Mouse (Mus musculus): ENCODE data around the gene Smox. TPM values are rescaled to one million over a fixed set of nuclear protein-coding genes. Genes with fewer than 3 reads are reported as not detected.
"Not testable (repeated sequence)": the region's sequence is repeated elsewhere in the genome, so short reads cannot be mapped to it uniquely, and the experiment has no call there.

The Smox gene
- 207 and 218 TPM in 2 replicates for total RNA-seq (2015; ENCODE audit: low replicate concordance)
- total RNA-seq (2017; ENCODE audit: low replicate concordance), result 251 and 312 TPM in 2 replicates

- no peak for ATAC-seq (replicated peaks; ENCODE audit: low FRiP score, poor library complexity, severe bottlenecking)
Measured at GRCm38 (mm10) chr2:131491196-131491595, at the start of gene Smox. Gene Smox, plus strand, starts transcription at chr2:131491496.

GRCm38 (mm10) chr2:131443084-131443890, 48.0 kb upstream of the Smox start:
- ATAC-seq (replicated peaks; ENCODE audit: low FRiP score, poor library complexity, severe bottlenecking), result no peak

GRCm38 (mm10) chr2:131443891-131444190, 47.5 kb upstream of the Smox start:
- no peak for ATAC-seq (replicated peaks; ENCODE audit: low FRiP score, poor library complexity, severe bottlenecking)

- ATAC-seq (replicated peaks; ENCODE audit: low FRiP score, poor library complexity, severe bottlenecking), result no peak
Measured at GRCm38 (mm10) chr2:131446416-131446982, 44.8 kb upstream of the Smox start.

- ATAC-seq (replicated peaks; ENCODE audit: low FRiP score, poor library complexity, severe bottlenecking), result no peak
Measured at GRCm38 (mm10) chr2:131447566-131448330, 43.5 kb upstream of the Smox start.

- ATAC-seq (replicated peaks; ENCODE audit: low FRiP score, poor library complexity, severe bottlenecking), result no peak
Measured at GRCm38 (mm10) chr2:131448353-131448752, 42.9 kb upstream of the Smox start.

GRCm38 (mm10) chr2:131449720-131450119, 41.6 kb upstream of the Smox start:
- ATAC-seq (replicated peaks; ENCODE audit: low FRiP score, poor library complexity, severe bottlenecking), result no peak

GRCm38 (mm10) chr2:131450491-131450890, 40.8 kb upstream of the Smox start:
- ATAC-seq (replicated peaks; ENCODE audit: low FRiP score, poor library complexity, severe bottlenecking), result no peak

GRCm38 (mm10) chr2:131457728-131458127, 33.6 kb upstream of the Smox start:
- no peak for ATAC-seq (replicated peaks; ENCODE audit: low FRiP score, poor library complexity, severe bottlenecking)

- ATAC-seq (replicated peaks; ENCODE audit: low FRiP score, poor library complexity, severe bottlenecking), result no peak
Measured at GRCm38 (mm10) chr2:131460946-131461682, 30.2 kb upstream of the Smox start.

GRCm38 (mm10) chr2:131462991-131463390, 28.3 kb upstream of the Smox start:
- ATAC-seq (replicated peaks; ENCODE audit: low FRiP score, poor library complexity, severe bottlenecking), result no peak

- ATAC-seq (replicated peaks; ENCODE audit: low FRiP score, poor library complexity, severe bottlenecking), result no peak
Measured at GRCm38 (mm10) chr2:131464147-131464546, 27.1 kb upstream of the Smox start.

- ATAC-seq (replicated peaks; ENCODE audit: low FRiP score, poor library complexity, severe bottlenecking), result no peak
Measured at GRCm38 (mm10) chr2:131466732-131467131, 24.6 kb upstream of the Smox start.

- ATAC-seq (replicated peaks; ENCODE audit: low FRiP score, poor library complexity, severe bottlenecking), result no peak
Measured at GRCm38 (mm10) chr2:131469916-131470315, 21.4 kb upstream of the Smox start.

- no peak for ATAC-seq (replicated peaks; ENCODE audit: low FRiP score, poor library complexity, severe bottlenecking)
Measured at GRCm38 (mm10) chr2:131473749-131474148, 17.5 kb upstream of the Smox start.

- ATAC-seq (replicated peaks; ENCODE audit: low FRiP score, poor library complexity, severe bottlenecking), result not testable (repeated sequence)
Measured at GRCm38 (mm10) chr2:131477105-131477504, 14.2 kb upstream of the Smox start.

- ATAC-seq (replicated peaks; ENCODE audit: low FRiP score, poor library complexity, severe bottlenecking), result no peak
Measured at GRCm38 (mm10) chr2:131477917-131478316, 13.4 kb upstream of the Smox start.

GRCm38 (mm10) chr2:131478349-131478748, 12.9 kb upstream of the Smox start:
- no peak for ATAC-seq (replicated peaks; ENCODE audit: low FRiP score, poor library complexity, severe bottlenecking)

- no peak for ATAC-seq (replicated peaks; ENCODE audit: low FRiP score, poor library complexity, severe bottlenecking)
Measured at GRCm38 (mm10) chr2:131478916-131479315, 12.4 kb upstream of the Smox start.

- ATAC-seq (replicated peaks; ENCODE audit: low FRiP score, poor library complexity, severe bottlenecking), result no peak
Measured at GRCm38 (mm10) chr2:131481733-131482132, 9.6 kb upstream of the Smox start.
